Mouse (Mus musculus) liver, postnatal 0 days (tissue): ENCODE results near the gene Sipa1l2.

Experiments
- CTCF ChIP-seq: sonication (generic); IDR thresholded peaks from 2 replicates; pipeline ENCODE4 v1.5.1; 2016; ENCODE audit warnings: antibody characterized with exemption, low read depth
- EP300 ChIP-seq: IDR thresholded peaks from 2 replicates; pipeline ENCODE4 v1.6.1; 2016; ENCODE audit warnings: antibody characterized with exemption, low read depth, mild to moderate bottlenecking

- no peak for TF ChIP-seq EP300
- no peak for TF ChIP-seq CTCF
Measured at GRCm38 (mm10) chr8:125609737-125610136, 40.1 kb upstream of the Sipa1l2 start.
